In genomic region chr9:86873681-86874080, GRCm38 (mm10) we compare ENCODE assay signal across 15 mouse cellular contexts. TPM values are rescaled to one million over a fixed set of nuclear protein-coding genes. Genes with fewer than 3 reads are reported as not detected.
"Had no signal": no experiment of that assay in that cellular context is flagged by ENCODE, and none has a peak within 500 bp of the region (broad histone marks: within the 10 kb centered on the region; RNA-seq: fewer than 3 reads in every experiment).

No protein-coding gene starts in this region.

- DNase-seq: gastrocnemius, adult 2 months; gastrocnemius, postnatal 10 days; gastrocnemius, postnatal 25 days; heart, adult 11 months; heart, adult 2 months; heart, postnatal 14 days; heart, postnatal 36 days; kidney, adult 11 months; kidney, adult 2 months; kidney, adult 9 months; kidney, postnatal 14 days; kidney, postnatal 36 days; layer of hippocampus, adult 9-11 months; layer of hippocampus, postnatal 36 days had no signal

RNA-seq across cellular contexts. Expression of gene Snap91, which starts 6.8 kb away (rescaled TPM):
- total RNA-seq: hematopoietic stem cell, adult 5-6 weeks had no signal
